Mouse (Mus musculus) kidney, postnatal 14 days (tissue): ENCODE data around the gene Pak6.

Experiments
- DNase-seq: peaks from one replicate; pipeline ENCODE4 v3.0.0; 2022; ENCODE audit warnings: mixed read lengths

Pak6 gene

GRCm38 (mm10) chr2:118665616-118666015, 2.5 kb downstream of the Pak6 start:
- DNase-seq, result peak; percentile 56

DNA sequence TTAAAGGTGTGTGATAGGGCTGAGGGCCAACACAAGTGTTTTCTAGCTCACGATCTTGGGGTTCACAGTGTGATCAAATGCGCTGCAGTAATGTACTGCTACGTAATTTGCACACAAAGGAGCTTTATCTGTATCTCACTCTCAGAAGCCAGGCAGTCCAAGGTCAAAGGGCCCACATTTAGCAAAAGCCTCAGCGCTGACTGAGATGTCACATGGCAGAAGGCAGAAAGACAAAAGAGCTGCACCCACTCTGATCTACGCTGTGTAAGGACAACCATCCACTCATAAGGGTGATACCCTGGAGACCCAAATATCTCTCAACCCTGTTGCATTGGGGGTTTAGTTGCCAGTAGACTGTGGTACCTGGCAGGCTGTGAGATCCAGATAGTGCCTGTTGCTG, 4.1 kb downstream of the Pak6 start:
- no peak for DNase-seq

- peak; percentile 82 for DNase-seq
These were observed 6.1 kb downstream of the Pak6 start for GRCm38 (mm10) chr2:118669245-118669644.

GRCm38 (mm10) chr2:118669785-118670184, 6.7 kb downstream of the Pak6 start:
- peak; percentile 79 for DNase-seq

- DNase-seq, result no peak
These were observed 8.6 kb downstream of the Pak6 start for GRCm38 (mm10) chr2:118671728-118672127.

- no peak for DNase-seq
These were observed 10.8 kb downstream of the Pak6 start for GRCm38 (mm10) chr2:118673686-118674465.

DNA sequence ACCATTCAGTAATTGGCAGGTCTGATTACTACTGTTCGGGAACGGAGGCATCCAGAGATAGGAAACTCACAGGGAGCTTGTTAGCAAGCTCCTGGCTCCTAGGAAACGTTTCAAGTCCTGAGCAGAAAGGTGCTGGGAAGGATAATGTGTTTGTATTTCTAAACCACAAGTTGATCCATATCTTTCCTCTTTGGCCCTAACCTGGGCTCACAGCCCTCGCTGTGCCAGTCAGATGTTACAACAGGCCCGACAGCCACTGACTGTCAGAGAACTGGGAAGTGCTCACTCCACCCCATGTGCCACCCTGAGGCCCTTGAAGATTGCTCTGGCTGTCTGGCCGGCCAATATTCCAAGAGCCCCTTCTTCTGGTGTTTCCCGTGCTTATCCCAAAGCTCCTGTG, 11.4 kb downstream of the Pak6 start:
- DNase-seq, result no peak

GRCm38 (mm10) chr2:118676839-118677741, 14.0 kb downstream of the Pak6 start:
- DNase-seq, result peak; percentile 49

GRCm38 (mm10) chr2:118677817-118678216, 14.7 kb downstream of the Pak6 start:
- peak; percentile 33 for DNase-seq

- DNase-seq, result no peak
These were observed 16.5 kb downstream of the Pak6 start for GRCm38 (mm10) chr2:118679577-118679976.

- DNase-seq, result no peak
These were observed 17.8 kb downstream of the Pak6 start for GRCm38 (mm10) chr2:118680926-118681325.

DNA sequence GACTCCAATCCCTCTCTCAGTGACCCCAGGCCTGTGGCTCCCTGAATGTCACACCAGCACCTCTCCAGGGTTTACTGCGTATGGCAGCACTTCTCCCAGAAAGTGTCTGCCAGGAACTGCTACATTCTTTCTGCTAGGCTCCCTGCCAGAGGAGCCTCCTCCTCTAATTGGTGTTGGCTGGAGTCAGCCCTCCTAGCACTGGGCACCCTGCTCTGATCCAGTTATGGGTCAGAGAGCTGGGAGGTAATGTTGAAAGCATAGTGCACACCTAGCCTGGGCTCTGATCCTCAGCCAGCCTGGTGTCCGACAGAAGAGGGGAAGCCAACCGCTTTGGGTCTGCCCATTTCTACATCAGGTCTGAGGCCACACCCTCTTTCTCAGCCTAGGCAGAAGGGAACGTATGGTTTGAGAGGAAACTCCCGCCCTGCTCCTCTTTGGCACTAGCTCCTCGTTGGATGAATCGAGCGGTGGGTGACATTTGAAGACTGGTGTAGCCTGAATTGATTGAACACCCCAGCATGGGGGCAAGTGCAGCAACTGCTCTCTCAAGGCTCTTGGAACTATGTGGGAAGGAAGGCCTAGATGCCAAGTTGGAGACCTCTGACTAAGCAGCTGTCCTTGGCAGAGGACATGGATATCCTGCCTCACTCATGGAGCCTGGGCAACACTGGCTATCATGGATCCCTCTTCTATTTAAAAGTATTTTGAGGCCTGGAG, 19.6 kb downstream of the Pak6 start:
- DNase-seq, result peak; percentile 68

- no peak for DNase-seq
These were observed 22.0 kb downstream of the Pak6 start for GRCm38 (mm10) chr2:118685088-118685487.

DNA sequence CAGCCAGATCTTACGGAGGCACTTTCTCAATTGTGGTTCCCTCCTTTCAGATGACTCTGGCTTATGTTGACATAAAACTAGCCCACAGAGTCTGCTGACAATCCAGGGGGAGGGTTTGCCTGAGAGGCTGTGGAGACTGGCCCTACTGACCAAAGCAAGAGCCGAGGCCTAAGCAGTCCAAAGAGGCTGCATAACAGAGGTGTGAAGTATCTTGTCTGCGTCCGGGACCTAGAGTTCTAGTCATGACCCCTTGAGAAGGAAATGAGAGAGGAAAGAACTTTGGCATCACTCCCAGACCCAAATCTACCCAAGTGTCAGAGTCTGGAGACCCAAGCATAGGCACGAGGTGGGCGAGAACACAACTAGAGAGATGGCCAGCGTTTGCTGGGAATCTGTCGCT, 23.6 kb downstream of the Pak6 start:
- DNase-seq, result no peak

GRCm38 (mm10) chr2:118687791-118688190, 24.7 kb downstream of the Pak6 start:
- no peak for DNase-seq

- peak; percentile 26 for DNase-seq
These were observed 26.8 kb downstream of the Pak6 start for GRCm38 (mm10) chr2:118689875-118690274.

- DNase-seq, result peak; percentile 82
These were observed 30.4 kb downstream of the Pak6 start for GRCm38 (mm10) chr2:118693370-118693966.

- peak; percentile 65 for DNase-seq
These were observed 32.7 kb downstream of the Pak6 start for GRCm38 (mm10) chr2:118695677-118696232.

DNA sequence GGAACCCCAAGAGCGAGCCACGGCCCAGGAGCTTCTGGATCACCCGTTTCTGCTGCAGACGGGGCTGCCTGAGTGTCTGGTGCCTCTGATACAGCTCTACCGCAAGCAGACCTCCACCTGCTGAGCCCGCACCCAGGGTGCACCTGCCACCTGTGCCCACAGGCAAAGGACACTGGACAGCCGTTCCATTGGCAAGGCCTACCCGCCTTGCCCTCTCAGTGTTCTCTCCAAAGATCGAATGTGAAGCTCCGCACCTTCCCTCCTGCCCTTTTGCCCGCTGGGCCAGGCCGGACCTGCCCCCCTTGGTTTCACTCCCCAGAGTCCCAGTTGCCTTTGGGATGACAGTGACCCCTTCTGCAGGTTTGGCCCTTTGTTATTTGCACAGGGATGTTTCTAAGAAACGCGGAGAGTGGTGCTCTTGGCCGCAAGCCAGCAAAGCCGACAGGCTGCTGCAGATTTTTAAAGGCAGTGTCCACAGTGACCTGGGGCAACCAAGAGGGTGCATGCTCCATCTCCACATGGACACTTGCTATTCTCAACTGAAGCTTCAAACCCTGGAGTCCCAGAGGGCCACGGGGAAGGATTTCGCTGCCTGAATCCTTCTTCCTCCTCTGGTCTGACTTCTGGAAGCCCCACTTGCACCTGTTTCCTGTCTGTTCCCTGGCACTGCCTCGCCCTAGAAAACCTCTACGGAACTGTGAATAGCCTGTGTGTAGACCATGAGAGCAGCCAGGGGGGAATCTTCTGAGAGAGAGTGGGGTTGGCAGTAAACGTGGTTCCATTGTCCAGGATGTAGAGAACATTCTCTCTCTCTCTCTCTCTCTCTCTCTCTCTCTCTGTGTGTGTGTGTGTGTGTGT, 33.6 kb downstream of the Pak6 start:
- DNase-seq, result peak; percentile 41

DNA sequence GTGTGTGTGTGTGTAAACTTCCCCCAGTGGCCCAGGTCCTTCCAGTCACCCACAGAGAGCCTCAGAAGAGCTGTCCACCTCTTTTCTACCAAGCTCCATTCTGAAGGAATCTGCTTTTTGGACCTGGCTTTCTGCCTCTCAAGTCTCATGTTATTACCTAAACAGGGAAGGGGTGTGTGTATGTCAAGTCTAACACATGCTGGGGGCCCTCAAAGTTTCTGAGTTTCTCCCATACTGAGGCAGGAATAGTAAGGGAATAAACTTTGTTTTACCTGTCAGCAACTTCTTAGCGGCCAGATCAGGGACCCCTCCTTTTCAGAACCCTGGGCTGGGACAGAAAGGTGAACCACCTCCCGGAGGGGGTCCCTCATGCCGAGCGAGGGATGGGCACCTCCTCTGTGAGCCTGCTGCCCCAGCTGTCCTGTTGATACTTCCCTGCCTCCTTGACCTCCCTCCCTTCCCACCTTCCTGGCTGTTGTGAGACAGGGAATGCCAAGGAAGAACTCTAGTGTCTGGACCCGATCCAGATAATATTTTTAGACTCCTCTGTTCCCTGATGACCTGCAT, 34.3 kb downstream of the Pak6 start:
- DNase-seq, result no peak

GRCm38 (mm10) chr2:118697955-118698354, 34.9 kb downstream of the Pak6 start:
- peak; percentile 33 for DNase-seq
